Mouse (Mus musculus) liver, embryonic 15.5 days (tissue): Measurements from ENCODE around the gene Myo18a. TPM values are rescaled to one million over a fixed set of nuclear protein-coding genes. Genes with fewer than 3 reads are reported as not detected.

ENCODE experiments used
- ATAC-seq: fragments of 200-750 bp; cut with Nextera tagmentation; 2 replicates; pipeline ENCODE4 v1.8.0; 2017; ENCODE audit warnings: moderate number of reproducible peaks, mild to moderate bottlenecking, moderate library complexity; ENCODE audit not compliant: insufficient read depth
- H3K27ac ChIP-seq: fragments of 300-500 bp; sonication (generic); replicated peaks from 2 replicates; pipeline ENCODE4 v1.5.1; 2015; ENCODE audit warnings: mild to moderate bottlenecking, inconsistent platforms
- H3K27me3 ChIP-seq: fragments of 300-500 bp; sonication (generic); 2 replicates; pipeline ENCODE4 v1.6.1; 2015; ENCODE audit warnings: mild to moderate bottlenecking, inconsistent platforms
- H3K36me3 ChIP-seq: fragments of 300-500 bp; sonication (generic); replicated peaks from 2 replicates; pipeline ENCODE4 v1.6.1; 2015; ENCODE audit warnings: moderate library complexity, mild to moderate bottlenecking, inconsistent platforms
- H3K4me1 ChIP-seq: fragments of 300-500 bp; sonication (generic); replicated peaks from 2 replicates; pipeline ENCODE4 v1.6.1; 2015; ENCODE audit warnings: inconsistent platforms
- H3K4me2 ChIP-seq: fragments of 300-500 bp; sonication (generic); 2 replicates; pipeline ENCODE4 v1.6.1; 2015; ENCODE audit warnings: moderate library complexity, mild to moderate bottlenecking, inconsistent platforms
- H3K4me3 ChIP-seq: fragments of 300-500 bp; sonication (generic); replicated peaks from 2 replicates; pipeline ENCODE4 v1.5.1; 2015; ENCODE audit warnings: mild to moderate bottlenecking, inconsistent platforms
- H3K9ac ChIP-seq: fragments of 300-500 bp; sonication (generic); 2 replicates; pipeline ENCODE4 v1.6.1; 2015; ENCODE audit warnings: moderate library complexity, mild to moderate bottlenecking, inconsistent platforms
- H3K9me3 ChIP-seq: fragments of 300-500 bp; sonication (generic); replicated peaks from 2 replicates; pipeline ENCODE4 v1.6.1; 2016; ENCODE audit warnings: inconsistent platforms
- WGBS: fragments of 180-500 bp; shearing (Covaris S2); methylation state at CpG from one replicate; pipeline ENCODE4 v1.1.7; 2015; ENCODE audit warnings: mixed read lengths; ENCODE audit not compliant: insufficient replicate concordance; 5-methylcytosine and 5-hydroxymethylcytosine counted together
- polyA plus RNA-seq: library from polyadenylated mRNA; unstranded; fragments of >200 nt; fragmentation: Nextera tagmentation; extraction: Ambion mirVana; gene quantifications from 2 replicates; pipeline ENCODE4 v1.2.1, GENCODE M21; 2015

Myo18a gene
- polyA plus RNA-seq, 1 experiment from 2014 or later = 15.7 TPM

- no peak overlapping the region for H3K9ac ChIP-seq
- no peaks in the 10 kb centered on the region for H3K9me3 ChIP-seq
- 84% methylated on average over 17 of the region's 17 CpGs for WGBS
- H3K27ac ChIP-seq = no peak overlapping the region
- peaks cover 88% of the 10 kb centered on the region for H3K36me3 ChIP-seq
- H3K4me3 ChIP-seq = no peak overlapping the region
- no peak overlapping the region for H3K4me2 ChIP-seq
- no peaks in the 10 kb centered on the region for H3K27me3 ChIP-seq
- H3K4me1 ChIP-seq = 0 out of 2 replicates have a peak, but pooled peaks cover 7% of the 10 kb centered on the region
- no peak for ATAC-seq
Measured at GRCm38 (mm10) chr11:77852941-77853668, 90.1 kb downstream of the Myo18a start.

- H3K9ac ChIP-seq = no peak overlapping the region
- no peaks in the 10 kb centered on the region for H3K27me3 ChIP-seq
- H3K4me2 ChIP-seq = no peak overlapping the region
- 0 out of 2 replicates have a peak, but pooled peaks cover 7% of the 10 kb centered on the region for H3K4me1 ChIP-seq
- H3K36me3 ChIP-seq = peaks cover 89% of the 10 kb centered on the region
- no peak overlapping the region for H3K27ac ChIP-seq
- H3K9me3 ChIP-seq = no peaks in the 10 kb centered on the region
- no peak overlapping the region for H3K4me3 ChIP-seq
- 64% methylated on average over 3 of the region's 3 CpGs for WGBS
- ATAC-seq = no peak
Measured at GRCm38 (mm10) chr11:77854641-77855040, 91.6 kb downstream of the Myo18a start.

GRCm38 (mm10) chr11:77855396-77855795, 92.3 kb downstream of the Myo18a start:
- Histone ChIP-seq H3K36me3 (peaks cover 90% of the 10 kb centered on the region), H3K27me3 (no peaks in the 10 kb centered on the region), H3K4me2 (no peak overlapping the region), H3K27ac (no peak overlapping the region), H3K9ac (no peak overlapping the region), H3K9me3 (no peaks in the 10 kb centered on the region), H3K4me1 (0 out of 2 replicates have a peak, but pooled peaks cover 7% of the 10 kb centered on the region), H3K4me3 (no peak overlapping the region)
- ATAC-seq = no peak
- 73% methylated on average over 15 of the region's 15 CpGs for WGBS

- no peak overlapping the region for H3K27ac ChIP-seq
- no peak overlapping the region for H3K4me3 ChIP-seq
- H3K27me3 ChIP-seq = no peaks in the 10 kb centered on the region
- H3K9ac ChIP-seq = no peak overlapping the region
- peaks cover 84% of the 10 kb centered on the region for H3K36me3 ChIP-seq
- ATAC-seq = no peak
- no peak overlapping the region for H3K4me2 ChIP-seq
- H3K4me1 ChIP-seq = 0 out of 2 replicates have a peak, but pooled peaks cover 7% of the 10 kb centered on the region
- H3K9me3 ChIP-seq = no peaks in the 10 kb centered on the region
- WGBS = 83% methylated on average over 6 of the region's 6 CpGs
Measured at GRCm38 (mm10) chr11:77857089-77857488, 94.0 kb downstream of the Myo18a start.

GRCm38 (mm10) chr11:77858589-77858988, 95.5 kb downstream of the Myo18a start:
- Histone ChIP-seq H3K4me2 (no peak overlapping the region), H3K27ac (no peak overlapping the region), H3K36me3 (peaks cover 74% of the 10 kb centered on the region), H3K4me3 (no peak overlapping the region), H3K27me3 (no peaks in the 10 kb centered on the region), H3K9ac (no peak overlapping the region), H3K9me3 (no peaks in the 10 kb centered on the region), H3K4me1 (0 out of 2 replicates have a peak, but pooled peaks cover 7% of the 10 kb centered on the region)
- WGBS = 74% methylated on average over 9 of the region's 9 CpGs
- ATAC-seq = no peak

- Histone ChIP-seq H3K4me1 (no peaks in the 10 kb centered on the region), H3K36me3 (peaks cover 69% of the 10 kb centered on the region), H3K9ac (no peak overlapping the region), H3K9me3 (no peaks in the 10 kb centered on the region), H3K4me2 (no peak overlapping the region), H3K4me3 (no peak overlapping the region), H3K27ac (no peak overlapping the region), H3K27me3 (no peaks in the 10 kb centered on the region)
- no peak for ATAC-seq
- 78% methylated on average over 9 of the region's 9 CpGs for WGBS
Measured at GRCm38 (mm10) chr11:77860947-77861346, 97.9 kb downstream of the Myo18a start.

- no peak for ATAC-seq
- Histone ChIP-seq H3K4me1 (no peaks in the 10 kb centered on the region), H3K27ac (no peak overlapping the region), H3K9ac (no peak overlapping the region), H3K9me3 (no peaks in the 10 kb centered on the region), H3K4me2 (no peak overlapping the region), H3K4me3 (no peak overlapping the region), H3K36me3 (peaks cover 54% of the 10 kb centered on the region), H3K27me3 (0 out of 2 replicates have a peak, but pooled peaks cover 8% of the 10 kb centered on the region)
- 82% methylated on average over 7 of the region's 7 CpGs for WGBS
Measured at GRCm38 (mm10) chr11:77862887-77863286, 99.8 kb downstream of the Myo18a start.

GRCm38 (mm10) chr11:77864771-77865170, 101.7 kb downstream of the Myo18a start:
- Histone ChIP-seq H3K9ac (no peak overlapping the region), H3K4me1 (no peaks in the 10 kb centered on the region), H3K27ac (no peak overlapping the region), H3K4me3 (no peak overlapping the region), H3K36me3 (peaks cover 37% of the 10 kb centered on the region), H3K27me3 (0 out of 2 replicates have a peak, but pooled peaks cover 8% of the 10 kb centered on the region), H3K9me3 (no peaks in the 10 kb centered on the region), H3K4me2 (no peak overlapping the region)
- 78% methylated on average over 12 of the region's 12 CpGs for WGBS
- no peak for ATAC-seq

GRCm38 (mm10) chr11:77867419-77868083, 104.5 kb downstream of the Myo18a start:
- Histone ChIP-seq H3K4me1 (no peaks in the 10 kb centered on the region), H3K36me3 (peaks cover 18% of the 10 kb centered on the region), H3K9me3 (no peaks in the 10 kb centered on the region), H3K27ac (no peak overlapping the region), H3K4me3 (no peak overlapping the region), H3K27me3 (peaks cover 14% of the 10 kb centered on the region; the same call in 1 of the 2 replicates), H3K9ac (no peak overlapping the region), H3K4me2 (no peak overlapping the region)
- no peak for ATAC-seq
- WGBS = 40% methylated on average over 11 of the region's 12 CpGs

GRCm38 (mm10) chr11:77871436-77871835, 108.4 kb downstream of the Myo18a start:
- H3K27me3 ChIP-seq = peaks cover 29% of the 10 kb centered on the region
- ATAC-seq = no peak
- H3K36me3 ChIP-seq = no peaks in the 10 kb centered on the region
- WGBS = 38% methylated on average over 4 of the region's 4 CpGs
- H3K9ac ChIP-seq = no peak overlapping the region
- no peaks in the 10 kb centered on the region for H3K9me3 ChIP-seq
- peaks cover 11% of the 10 kb centered on the region; the same call in 1 of the 2 replicates for H3K4me1 ChIP-seq
- H3K27ac ChIP-seq = no peak overlapping the region
- H3K4me2 ChIP-seq = no peak overlapping the region
- H3K4me3 ChIP-seq = no peak overlapping the region

- WGBS = 4% methylated on average over 11 of the region's 11 CpGs
- no peak for ATAC-seq
- Histone ChIP-seq H3K4me2 (no peak overlapping the region), H3K4me1 (peaks cover 12% of the 10 kb centered on the region; the same call in 1 of the 2 replicates), H3K9me3 (no peaks in the 10 kb centered on the region), H3K4me3 (no peak overlapping the region), H3K27me3 (peaks cover 23% of the 10 kb centered on the region), H3K27ac (no peak overlapping the region), H3K9ac (no peak overlapping the region), H3K36me3 (no peaks in the 10 kb centered on the region)
Measured at GRCm38 (mm10) chr11:77872236-77872635, 109.2 kb downstream of the Myo18a start.
